Mouse (Mus musculus) heart, embryonic 15.5 days (tissue): ENCODE data around the gene Vmn2r36. TPM values are rescaled to one million over a fixed set of nuclear protein-coding genes. Genes with fewer than 3 reads are reported as not detected.
"Not testable (repeated sequence)": the region's sequence is repeated elsewhere in the genome, so short reads cannot be mapped to it uniquely, and the experiment has no call there.

Experiments
- ATAC-seq: fragments of 200-750 bp; cut with Nextera tagmentation; replicated peaks from 2 replicates; pipeline ENCODE4 v1.8.0; 2017; ENCODE audit warnings: low read depth, moderate TSS enrichment; ENCODE audit not compliant: insufficient number of reproducible peaks, insufficient read depth, low FRiP score
- H3K27ac ChIP-seq: fragments of 300-500 bp; sonication (generic); 2 replicates; pipeline ENCODE4 v1.5.1; 2015; ENCODE audit warnings: mild to moderate bottlenecking, inconsistent platforms
- H3K27me3 ChIP-seq: fragments of 300-500 bp; sonication (generic); 2 replicates; pipeline ENCODE4 v1.6.1; 2015; ENCODE audit warnings: inconsistent platforms
- H3K36me3 ChIP-seq: fragments of 300-500 bp; sonication (generic); 2 replicates; pipeline ENCODE4 v1.6.1; 2015; ENCODE audit warnings: mild to moderate bottlenecking, inconsistent platforms
- H3K4me1 ChIP-seq: fragments of 300-500 bp; sonication (generic); replicated peaks from 2 replicates; pipeline ENCODE4 v1.6.1; 2015; ENCODE audit warnings: inconsistent platforms
- H3K4me2 ChIP-seq: fragments of 300-500 bp; sonication (generic); 2 replicates; pipeline ENCODE4 v1.6.1; 2015; ENCODE audit warnings: inconsistent platforms, mild to moderate bottlenecking, moderate library complexity
- H3K4me3 ChIP-seq: fragments of 300-500 bp; sonication (generic); 2 replicates; pipeline ENCODE4 v1.5.1; 2015; ENCODE audit warnings: mild to moderate bottlenecking, inconsistent platforms
- H3K9ac ChIP-seq: fragments of 300-500 bp; sonication (generic); 2 replicates; pipeline ENCODE4 v1.6.1; 2015; ENCODE audit warnings: mild to moderate bottlenecking, inconsistent platforms
- H3K9me3 ChIP-seq: fragments of 300-500 bp; sonication (generic); replicated peaks from 2 replicates; pipeline ENCODE4 v1.6.1; 2016; ENCODE audit warnings: inconsistent platforms
- WGBS: fragments of 180-500 bp; shearing (Covaris S2); methylation state at CpG from one replicate; pipeline ENCODE4 v1.1.7; 2015; ENCODE audit warnings: mixed read lengths; 5-methylcytosine and 5-hydroxymethylcytosine counted together
- polyA plus RNA-seq: library from polyadenylated mRNA; unstranded; fragments of >200 nt; fragmentation: Nextera tagmentation; extraction: Ambion mirVana; gene quantifications from 2 replicates; pipeline ENCODE4 v1.2.1, GENCODE M21; 2015

Vmn2r36 gene
- polyA plus RNA-seq, result not detected in 2 replicates

GRCm38 (mm10) chr7:7902395-7902794 lies at the start of gene Vmn2r36:
Gene Vmn2r36, minus strand, starts transcription at chr7:7902495.
- H3K9ac ChIP-seq, ATAC-seq, H3K36me3 ChIP-seq, H3K27me3 ChIP-seq, H3K4me2 ChIP-seq, H3K9me3 ChIP-seq, H3K4me1 ChIP-seq, H3K27ac ChIP-seq, H3K4me3 ChIP-seq: not testable (repeated sequence)
- WGBS, result no CpG with 5 or more reads among the region's 1 CpGs

Other genes with a start within 250 kb of the Vmn2r36 start
- not detected in 2 replicates for gene Vmn2r34, start 213.0 kb downstream of the Vmn2r36 start, polyA plus RNA-seq
- not detected in 2 replicates for gene Vmn2r35, start 82.6 kb downstream of the Vmn2r36 start, polyA plus RNA-seq